Comparison of ENCODE assay signal across 23 mouse cellular contexts in genomic region chr1:47299311-47299710, GRCm38 (mm10).
DNase-seq lines count a peak whose midpoint lies in the region; ATAC-seq lines count a peak whose summit lies in the region.
"Had no signal": no experiment of that assay in that cellular context is flagged by ENCODE, and none has a peak within 500 bp of the region (broad histone marks: within the 10 kb centered on the region; RNA-seq: fewer than 3 reads in every experiment).

No protein-coding gene starts in this region.

- ATAC-seq in erythroblast, adult 5-6 weeks (replicated peaks; ENCODE audit: low FRiP score, poor library complexity, severe bottlenecking) = no peak
- ATAC-seq: forebrain, embryonic 14.5 days; forebrain, postnatal 0 days; hindbrain, postnatal 0 days; inflammation-experienced regulatory T-cells, adult 6 months; intestine, embryonic 16.5 days had no signal

- DNase-seq in cerebellum, adult 11-12 months = peak; percentile 15
- DNase-seq in cerebellum, postnatal 4 days (ENCODE audit: low spot score in 2 of 2) = no peak
- peak; percentile 34 for DNase-seq in brain, adult 2 months (ENCODE audit: low read depth, low spot score)
- peak; percentile 37 for DNase-seq in cerebellum, adult 9-10 months
- peak; percentile 24 to 62 for DNase-seq in cerebellum, postnatal 14 days
- DNase-seq in right cerebral cortex, postnatal 10 days (ENCODE audit: low spot score in 2 of 2) = no peak
- no peak for DNase-seq in MN1 (ENCODE audit: low spot score)
- DNase-seq: adrenal gland, adult 2 months; adrenal gland, postnatal 14 days; B cell, adult 2 months; forebrain, postnatal 0 days; gastrocnemius, adult 2 months; gastrocnemius, postnatal 14 days; heart, adult 2 months; heart, postnatal 14 days; heart, postnatal 4 days; kidney, adult 18-20 months; kidney, adult 9 months had no signal

Comparison
In these comparisons a context has a peak if more than half of its experiments do, and no peak if none do; other contexts are left out.
1. DNase-seq: peak in cerebellum, adult 11-12 months (single experiment), brain, adult 2 months (single experiment), cerebellum, adult 9-10 months (single experiment) and cerebellum, postnatal 14 days (2 of 2); none in cerebellum, postnatal 4 days (0 of 2), right cerebral cortex, postnatal 10 days (0 of 2) and MN1 (single experiment).